Mouse (Mus musculus): Measurements from ENCODE around the gene Dph5. TPM values are rescaled to one million over a fixed set of nuclear protein-coding genes. Genes with fewer than 3 reads are reported as not detected.

Dph5 gene
- total RNA-seq, 1 experiment from 2014 or later, result 35.9 TPM

GRCm38 (mm10) chr3:115983217-115983616 lies 95.6 kb downstream of the Dph5 start:
- no peak for ATAC-seq (replicated peaks; ENCODE audit: insufficient number of reproducible peaks, low FRiP score, low TSS enrichment, poor library complexity, severe bottlenecking)

Other genes with a start within 250 kb of the Dph5 start
- gene S1pr1, start 172.8 kb upstream of the Dph5 start, total RNA-seq (2017), result 37.8 to 51.4 TPM (median 40.3 TPM) in 3 replicates
- gene Slc30a7, start 119.6 kb downstream of the Dph5 start, total RNA-seq (2017), result 40.1 to 60.1 TPM (median 48.5 TPM) in 3 replicates
- gene Extl2, start 119.6 kb downstream of the Dph5 start, total RNA-seq (2017), result 3.0 to 6.3 TPM (median 4.1 TPM) in 3 replicates
- gene Vcam1, start 241.9 kb downstream of the Dph5 start, total RNA-seq (2017), result not detected in 3 replicates

All from monocyte, adult 5-6 weeks (primary cell).